Mouse (Mus musculus) retina, embryonic 14.5 days (tissue): Measurements from ENCODE around the gene Ctf1.

Experiments used
- DNase-seq: peaks from one replicate; pipeline ENCODE4 v3.0.0-alpha.2; 2015; ENCODE audit warnings: low spot score

Gene Ctf1

DNA sequence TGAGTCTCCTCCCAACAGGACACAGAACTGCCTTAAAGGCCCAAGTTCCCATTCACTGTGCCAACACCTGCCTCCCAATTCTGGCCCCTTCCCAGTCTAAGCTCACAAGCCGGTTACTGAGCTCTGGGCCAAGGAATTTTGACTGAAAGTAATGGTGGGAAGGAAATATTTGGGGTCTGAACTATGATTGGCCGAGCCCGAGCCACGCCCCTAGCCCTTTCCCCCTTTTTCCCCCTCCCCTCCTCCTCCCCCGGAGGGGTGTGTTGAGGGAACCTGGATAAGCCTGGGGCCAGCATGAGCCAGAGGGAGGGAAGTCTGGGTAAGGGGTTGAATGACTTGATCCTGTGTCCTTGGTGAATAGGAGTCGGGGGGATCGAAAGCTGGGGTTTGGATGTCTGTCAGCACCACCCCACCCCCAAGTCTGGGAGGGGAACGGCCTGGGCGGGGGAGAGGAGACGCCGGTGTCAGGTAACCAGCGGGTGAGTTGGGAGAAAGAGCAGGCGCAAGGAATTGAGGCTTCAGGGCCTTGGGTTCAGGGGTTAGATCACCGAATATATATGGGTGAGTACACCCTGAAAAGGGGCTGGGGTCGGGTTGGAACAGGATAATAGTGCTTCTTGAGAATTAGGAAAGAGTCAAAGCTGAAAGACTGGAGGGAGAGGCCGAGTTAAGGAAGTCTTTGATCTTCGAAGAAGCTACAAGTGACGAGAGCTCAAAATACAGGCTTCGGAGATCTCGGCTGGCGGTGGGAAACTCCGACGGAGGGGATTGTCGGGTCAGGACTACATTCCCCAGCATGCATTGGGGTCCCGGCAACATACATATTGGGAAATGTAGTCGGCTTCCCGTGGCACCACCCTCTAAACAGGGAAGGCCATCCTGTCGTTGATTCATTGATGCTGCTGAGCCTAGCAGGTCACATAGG lies at the start of gene Ctf1:
Ctf1 (plus strand) TSS at position 276 of the 925 bp plus-strand sequence.
- DNase-seq = peak; percentile 85

DNA sequence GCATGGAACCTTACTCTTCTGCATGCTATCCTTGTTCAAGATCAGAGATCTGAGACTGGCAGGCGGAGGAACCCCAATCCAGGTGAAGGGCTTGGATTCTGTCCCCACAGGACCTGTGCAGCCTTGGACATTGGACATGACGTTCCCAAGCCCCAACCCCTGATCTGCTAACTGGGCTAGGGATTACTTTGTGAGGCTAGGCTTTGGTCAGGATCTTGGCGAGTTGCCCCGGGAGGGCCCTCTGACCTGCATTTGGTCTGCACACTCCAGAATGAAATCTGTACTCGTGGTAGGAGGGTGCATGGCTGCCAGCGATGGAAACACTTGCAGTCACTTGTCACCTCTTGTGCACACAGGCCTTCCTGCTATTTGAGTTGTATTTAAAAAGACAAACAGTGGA lies 49.6 kb upstream of the Ctf1 start:
- no peak for DNase-seq

DNA sequence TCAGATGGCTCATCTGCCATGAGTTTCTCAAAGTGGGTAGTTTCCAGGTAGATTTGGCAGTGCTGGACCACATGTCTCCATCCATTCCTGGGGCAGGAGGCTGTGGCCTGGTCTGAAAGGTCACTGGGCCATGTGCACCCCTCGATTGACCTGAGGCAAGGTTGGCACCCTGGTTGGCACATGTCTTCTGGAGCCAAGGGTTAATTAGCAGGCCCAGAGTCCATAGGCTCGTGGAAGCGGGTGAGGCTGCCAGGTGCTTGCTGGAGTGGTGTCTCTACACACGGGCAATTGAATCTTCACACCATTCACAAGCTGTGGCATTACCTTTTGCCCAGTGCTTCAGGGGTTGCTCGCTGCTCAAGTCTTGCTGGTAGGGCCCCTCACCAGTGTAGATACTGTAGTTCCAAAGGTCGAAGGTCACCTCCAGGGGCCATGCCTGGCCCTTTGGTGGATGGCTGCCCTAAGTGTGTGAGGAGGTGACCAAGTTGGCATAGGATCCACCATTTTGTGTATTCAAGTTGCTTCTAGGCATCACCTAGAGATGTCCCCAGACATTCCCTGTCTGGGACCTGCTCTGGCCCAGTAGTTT lies 46.4 kb upstream of the Ctf1 start:
- no peak for DNase-seq

DNA sequence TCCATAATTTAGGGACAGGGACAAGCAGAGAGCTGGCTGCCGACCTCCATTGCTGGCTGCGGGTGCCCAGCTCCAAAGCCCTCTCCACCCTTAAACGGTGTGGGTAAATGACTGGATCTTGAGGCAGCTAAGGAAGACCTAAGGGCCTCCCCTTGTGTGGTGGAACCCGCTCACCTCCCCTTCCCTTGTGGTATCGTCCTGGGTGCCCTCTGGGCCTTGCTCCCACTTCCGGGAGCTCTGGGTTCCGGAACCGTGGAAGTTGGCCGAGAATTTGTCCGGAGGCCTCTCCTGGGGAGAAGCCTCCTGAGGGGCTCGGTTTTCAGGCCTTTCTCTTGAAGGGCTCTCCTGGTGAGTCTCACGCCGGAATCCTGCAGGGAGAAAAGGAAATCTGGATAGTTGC lies 45.9 kb upstream of the Ctf1 start:
- no peak for DNase-seq

DNA sequence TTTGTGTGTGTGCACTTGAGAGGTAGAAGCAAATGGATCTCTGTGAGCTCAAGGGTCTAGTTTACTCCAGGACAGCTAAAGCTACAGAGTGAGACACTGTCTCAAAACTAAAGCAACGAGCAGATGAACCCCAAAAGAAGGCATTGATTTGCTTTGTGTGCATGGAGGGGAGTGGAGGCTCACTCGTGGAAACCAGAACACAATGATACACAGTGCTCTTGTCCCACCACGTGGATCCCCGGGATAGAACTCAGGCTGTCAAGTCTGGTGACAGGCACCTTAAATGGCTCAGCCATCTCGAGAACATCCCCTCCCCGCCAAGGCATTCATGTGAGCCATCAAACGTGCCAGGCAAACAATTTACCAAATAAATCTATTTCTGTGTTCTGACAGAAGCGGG lies 45.4 kb upstream of the Ctf1 start:
- DNase-seq = no peak

DNA sequence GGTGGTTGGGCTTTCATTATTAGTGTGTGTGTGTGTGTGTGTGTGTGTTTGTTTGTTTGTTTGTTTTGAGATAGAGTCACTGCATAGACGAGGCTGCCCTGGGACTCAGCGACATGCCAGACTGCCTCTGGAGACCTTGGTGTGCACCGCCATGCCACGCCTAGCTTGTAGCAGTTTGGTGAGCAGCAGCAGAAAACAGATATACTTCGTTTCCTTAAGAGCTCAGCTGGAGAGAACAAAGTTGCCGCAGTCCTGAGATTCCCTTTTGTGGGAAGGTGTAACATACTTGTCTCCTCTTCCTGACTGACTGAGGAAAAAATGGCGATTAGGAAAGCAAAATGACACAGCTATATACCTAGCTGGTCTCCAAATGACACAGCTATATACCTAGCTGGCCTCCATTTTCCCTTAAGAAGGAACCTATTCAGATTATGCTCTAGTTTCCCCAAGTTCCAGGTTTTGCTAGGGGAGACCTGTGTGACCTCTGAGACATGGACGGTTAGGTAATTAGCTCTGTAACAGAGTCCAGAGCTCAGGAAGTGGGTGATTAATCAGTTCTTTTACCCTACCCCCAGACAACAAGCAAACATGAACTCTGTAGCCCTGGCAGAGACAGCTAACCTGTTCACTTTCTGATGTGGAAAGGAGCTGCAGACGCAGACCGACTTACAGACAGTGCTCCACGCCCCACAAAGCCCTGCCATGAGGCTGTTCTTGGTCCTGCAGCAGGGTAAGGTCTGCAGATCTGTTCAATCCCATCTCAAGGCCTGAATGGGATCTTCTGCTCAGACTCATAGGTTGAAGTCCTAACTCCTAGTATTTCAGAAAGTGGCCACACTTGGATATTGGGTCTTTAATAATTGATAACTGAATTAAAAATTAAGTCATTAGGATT lies 40.4 kb upstream of the Ctf1 start:
- DNase-seq = no peak

DNA sequence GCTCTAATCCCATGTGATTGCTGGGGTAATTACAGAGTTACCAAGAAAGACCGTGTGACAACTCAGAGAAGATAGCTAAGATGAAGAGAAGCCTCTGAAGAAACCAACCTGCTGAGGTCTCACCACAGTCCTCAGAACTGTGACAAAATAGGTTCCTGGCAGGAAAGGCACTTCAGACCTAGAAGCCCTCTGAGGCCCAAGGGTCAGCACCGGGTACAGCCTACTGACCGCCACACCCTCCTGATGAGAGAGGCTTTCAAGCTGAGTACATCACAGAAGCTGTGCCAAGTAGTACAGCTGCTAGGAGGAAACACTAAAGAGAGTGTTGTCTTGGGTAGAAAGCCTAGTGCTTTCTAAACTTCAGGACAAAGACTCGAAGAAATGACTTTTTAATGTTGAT lies 39.8 kb upstream of the Ctf1 start:
- DNase-seq = no peak

DNA sequence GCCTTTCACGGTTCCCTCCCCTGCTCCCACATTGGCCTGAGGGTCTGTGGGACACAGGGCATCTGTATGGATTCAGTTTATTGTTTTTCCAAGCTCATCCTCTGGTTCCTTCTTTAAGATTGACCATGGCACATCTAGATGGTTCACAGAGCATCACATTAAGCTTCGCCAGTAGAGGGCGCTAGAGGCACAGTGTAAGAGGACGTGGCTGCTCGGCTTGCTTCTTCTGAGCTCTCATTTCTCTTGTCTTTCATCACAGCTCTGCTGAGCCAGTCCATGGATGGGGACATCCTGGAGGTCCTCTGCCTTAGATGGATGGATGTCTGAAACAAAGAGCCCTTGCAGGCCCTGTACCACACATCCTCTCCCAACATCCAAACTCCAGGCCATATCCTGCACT lies 37.6 kb upstream of the Ctf1 start:
- peak; percentile 97 for DNase-seq

DNA sequence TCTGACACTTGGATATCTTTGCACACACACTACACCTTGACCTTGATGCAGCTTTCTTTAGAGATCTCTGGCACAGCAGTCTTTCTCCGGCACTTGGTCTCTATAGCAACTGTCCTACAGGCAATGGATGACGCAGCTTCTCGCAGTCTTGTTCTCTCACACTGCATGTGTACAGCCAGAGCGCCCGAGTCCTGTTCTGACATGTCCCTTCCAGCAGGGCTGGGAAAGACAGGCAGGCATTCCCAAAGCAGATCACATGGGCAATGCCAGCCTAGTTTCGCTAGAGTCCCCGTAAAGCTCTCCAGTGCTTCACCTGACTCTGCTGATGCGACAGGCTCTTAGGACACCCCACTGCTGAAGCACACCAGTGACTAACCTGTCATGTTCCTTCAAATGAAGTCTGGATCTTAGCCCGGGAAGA lies 37.1 kb upstream of the Ctf1 start:
- DNase-seq = no peak

DNA sequence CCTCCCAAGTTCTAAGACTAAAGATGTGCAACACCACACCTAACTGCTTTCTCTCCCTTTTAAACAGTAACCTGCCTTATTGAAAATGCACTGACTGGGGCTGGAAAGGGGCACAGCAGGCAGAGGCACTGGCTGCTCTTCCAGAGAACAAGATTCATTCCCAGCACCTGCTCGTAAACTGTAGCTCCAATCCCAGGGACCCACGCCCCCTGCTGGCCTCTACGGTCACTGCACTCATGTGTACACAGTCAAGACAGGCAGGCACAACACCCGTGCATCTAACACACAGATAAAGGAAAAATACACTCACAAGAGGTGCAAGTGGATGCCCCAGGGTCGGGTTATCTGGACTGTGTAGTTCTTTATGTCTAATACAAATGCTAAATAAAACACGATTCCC lies 35.5 kb upstream of the Ctf1 start:
- DNase-seq = peak; percentile 61

DNA sequence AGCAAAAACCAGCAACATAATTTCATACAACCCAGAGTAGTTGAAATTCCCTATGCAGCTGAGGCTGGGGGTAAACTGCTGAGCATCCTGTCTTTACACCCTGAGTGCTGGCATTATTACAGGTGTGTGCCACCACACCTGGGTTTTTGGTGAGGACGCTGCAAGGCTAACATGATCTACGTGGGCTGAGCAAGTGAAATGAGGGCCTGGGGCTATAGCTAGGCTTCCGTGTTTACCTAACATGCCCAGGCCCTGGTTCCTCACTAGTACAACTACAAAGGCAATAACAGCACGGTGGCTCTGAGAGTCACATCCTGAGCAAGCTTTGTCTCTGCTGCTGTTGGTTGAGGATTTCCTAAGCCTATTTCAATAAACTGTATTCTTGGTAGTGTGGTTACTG lies 34.9 kb upstream of the Ctf1 start:
- DNase-seq = no peak

DNA sequence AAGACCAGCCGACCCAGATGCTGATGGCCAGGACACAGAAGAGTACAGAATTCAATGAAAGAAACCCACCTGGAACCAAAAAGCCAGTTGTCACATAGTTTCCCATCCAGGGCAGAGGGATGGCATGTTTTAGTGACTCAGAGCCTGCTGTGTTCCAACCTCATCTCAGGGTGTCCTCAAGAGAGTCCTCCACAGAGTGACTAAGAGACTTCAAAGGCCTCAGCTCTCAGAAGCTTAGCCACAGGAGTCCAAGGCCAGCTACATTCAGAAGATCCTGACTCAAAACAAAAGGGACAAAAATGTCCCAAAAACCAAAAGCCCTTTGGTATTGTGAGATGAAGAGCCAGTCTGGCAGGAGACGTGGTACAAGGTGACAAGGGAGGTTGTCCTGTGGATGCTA lies 33.7 kb upstream of the Ctf1 start:
- DNase-seq = no peak

DNA sequence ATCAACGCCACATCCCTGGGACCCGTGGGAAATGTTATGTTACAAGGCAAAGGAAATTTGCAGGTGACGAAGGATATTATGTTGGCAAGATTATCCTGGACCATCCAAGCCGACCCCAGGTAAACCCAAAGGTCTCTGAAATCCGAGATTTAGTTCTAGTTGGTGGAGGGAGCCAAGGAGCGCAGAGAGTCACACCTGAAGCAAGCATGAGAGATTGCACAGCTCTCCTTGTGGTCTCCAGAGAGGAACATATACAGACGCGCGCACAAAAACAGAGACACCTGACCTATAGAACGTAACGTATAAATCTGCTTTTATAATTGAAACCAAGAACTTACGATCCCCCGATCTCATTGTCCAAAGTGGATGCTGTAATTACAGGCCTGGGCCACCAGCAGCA lies 32.0 kb upstream of the Ctf1 start:
- DNase-seq = no peak

DNA sequence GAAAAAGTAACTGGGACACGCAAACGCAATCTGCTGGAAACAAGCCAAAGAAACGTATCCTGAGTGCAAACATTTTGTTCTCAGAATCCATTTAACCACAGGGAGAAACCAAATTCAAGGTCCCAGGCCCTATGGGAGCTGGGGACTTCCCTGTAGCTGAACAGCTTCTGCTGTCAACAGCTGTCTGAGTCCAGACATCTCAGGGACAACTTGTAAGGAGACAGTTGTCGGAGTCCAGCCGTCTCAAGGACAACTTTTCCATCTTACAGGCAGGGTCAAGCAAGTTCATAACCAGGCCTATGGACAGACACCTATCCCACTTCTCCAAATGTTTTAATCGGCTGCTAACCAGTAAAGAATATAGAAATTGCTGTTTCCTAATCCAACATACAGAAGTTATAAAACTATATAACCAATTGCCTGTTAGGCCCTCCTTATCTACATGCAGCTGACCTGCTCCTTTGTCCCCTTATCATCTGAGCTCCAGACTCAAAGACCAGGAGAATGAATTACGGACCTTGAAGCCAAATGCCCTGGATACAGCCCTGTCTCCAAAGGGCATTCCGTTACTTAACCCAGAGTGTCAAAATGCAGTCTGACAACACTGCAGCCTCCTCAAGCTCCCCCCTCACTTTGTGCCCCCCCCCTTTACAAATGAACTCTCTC lies 30.5 kb upstream of the Ctf1 start:
- DNase-seq = no peak

DNA sequence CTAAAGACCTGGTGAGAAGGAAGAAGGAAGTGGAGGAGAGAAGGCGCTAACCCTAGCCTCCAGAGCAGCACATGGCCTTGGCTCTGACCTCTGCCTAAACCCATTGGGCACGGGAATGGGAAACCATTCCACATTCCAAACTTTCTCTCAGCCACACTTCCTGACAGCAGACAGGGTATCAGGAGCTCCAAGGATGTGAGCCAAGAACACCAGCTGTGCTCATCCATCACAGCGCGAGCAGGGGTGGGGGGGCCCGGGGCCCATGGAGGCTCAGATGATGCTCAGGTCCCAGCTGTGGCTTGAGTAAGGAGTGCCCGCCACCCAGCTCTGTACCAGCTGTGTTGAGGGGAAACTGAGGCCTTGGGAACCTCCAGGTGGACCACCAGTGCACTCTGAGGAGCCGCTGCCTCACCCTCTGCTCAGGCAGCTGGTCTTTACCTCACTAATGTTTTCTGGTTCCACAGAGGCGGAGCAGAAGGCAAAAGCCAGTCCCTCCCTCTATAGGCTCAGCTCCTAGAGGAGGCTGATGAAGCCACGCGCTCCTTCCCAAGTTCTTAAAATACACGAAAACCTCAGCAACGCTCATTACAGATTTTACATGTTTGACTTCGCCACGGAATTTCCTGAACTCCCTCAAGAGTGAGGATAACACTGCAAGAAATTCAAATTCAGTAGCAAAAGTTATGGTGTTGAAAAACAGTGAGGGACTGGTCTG lies 27.1 kb upstream of the Ctf1 start:
- DNase-seq = no peak

DNA sequence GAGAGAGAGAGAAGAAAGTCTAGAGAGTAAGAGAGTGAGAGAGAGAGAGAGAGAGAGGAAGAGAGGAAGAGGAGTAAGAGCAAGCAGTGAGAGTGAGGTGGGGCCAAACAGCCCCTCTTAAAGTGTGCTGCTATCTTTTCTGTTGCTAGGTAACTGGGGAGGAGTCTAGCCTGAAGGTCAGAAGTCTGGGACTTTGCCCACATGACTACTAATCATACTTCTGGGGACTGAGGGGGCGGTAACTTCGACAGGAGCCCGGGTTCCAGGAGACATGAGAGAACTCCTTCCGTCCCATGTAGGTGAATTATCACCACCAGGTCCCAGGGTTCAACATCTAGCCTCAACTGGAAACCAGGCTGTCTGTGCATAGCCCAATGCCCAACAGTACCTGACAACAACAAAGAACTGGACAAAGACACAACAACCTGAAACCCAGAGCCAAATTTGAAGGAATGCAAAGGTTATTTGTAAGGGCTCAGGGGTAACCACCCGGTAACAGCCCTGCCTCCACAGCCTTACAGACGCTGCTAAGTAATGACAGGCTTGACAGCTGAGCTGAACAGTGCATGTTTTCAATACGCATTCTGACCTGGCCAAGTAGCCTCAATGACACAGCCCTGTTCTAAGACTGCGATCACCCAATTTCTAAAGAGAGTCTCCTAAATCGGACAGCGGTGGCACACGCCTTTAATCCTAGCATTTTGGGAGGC lies 25.6 kb upstream of the Ctf1 start:
- DNase-seq = no peak

DNA sequence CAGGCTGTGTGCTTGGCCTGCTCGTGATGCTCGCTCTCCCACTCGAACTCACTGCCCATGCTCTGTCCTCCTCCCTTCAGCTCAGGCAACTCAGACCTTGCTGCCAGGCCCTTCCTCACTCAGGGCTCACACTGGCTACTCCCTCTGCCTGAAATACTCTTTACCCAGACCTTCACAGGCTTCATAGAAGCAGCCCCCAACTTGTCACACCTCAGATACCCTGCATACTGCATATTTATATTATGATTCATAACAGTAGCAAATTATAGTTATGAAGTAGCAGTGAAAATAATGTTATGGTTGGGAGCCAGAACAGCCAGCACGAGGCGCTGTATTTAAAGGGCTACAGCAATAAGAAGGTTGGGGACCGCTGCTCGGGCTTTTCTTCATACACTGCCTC lies 23.6 kb upstream of the Ctf1 start:
- no peak for DNase-seq

DNA sequence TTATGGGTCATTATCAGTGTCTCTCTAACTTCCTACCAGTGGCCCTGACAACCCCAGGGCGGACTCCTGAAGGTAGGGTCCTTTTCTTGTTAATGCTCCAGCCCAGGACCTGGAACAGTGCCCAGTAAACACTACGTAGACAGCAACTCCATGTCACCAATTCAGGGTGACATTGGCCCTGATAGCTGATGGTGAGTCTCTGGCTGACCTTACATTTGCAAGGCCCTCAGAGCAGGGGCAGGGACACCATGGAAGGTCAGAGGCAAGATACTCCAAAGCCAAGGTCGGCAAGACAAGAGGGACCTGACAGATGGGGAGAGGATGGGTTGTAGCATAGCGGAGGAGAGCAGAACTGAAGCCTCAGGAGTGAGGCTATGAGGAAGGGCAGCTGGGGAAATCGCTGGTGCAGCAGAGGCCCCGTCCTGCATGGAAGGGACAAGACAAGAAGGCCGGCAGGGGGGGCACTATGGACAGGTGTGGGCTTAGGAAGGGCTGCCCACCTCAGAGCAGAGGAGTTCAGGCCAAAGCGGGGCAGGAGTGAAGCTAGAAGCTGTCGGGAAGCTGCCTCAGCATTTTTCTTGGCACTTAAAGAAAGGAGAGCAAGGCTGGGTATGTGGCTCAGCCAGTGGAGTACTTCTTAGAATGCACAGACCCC lies 22.8 kb upstream of the Ctf1 start:
- no peak for DNase-seq

DNA sequence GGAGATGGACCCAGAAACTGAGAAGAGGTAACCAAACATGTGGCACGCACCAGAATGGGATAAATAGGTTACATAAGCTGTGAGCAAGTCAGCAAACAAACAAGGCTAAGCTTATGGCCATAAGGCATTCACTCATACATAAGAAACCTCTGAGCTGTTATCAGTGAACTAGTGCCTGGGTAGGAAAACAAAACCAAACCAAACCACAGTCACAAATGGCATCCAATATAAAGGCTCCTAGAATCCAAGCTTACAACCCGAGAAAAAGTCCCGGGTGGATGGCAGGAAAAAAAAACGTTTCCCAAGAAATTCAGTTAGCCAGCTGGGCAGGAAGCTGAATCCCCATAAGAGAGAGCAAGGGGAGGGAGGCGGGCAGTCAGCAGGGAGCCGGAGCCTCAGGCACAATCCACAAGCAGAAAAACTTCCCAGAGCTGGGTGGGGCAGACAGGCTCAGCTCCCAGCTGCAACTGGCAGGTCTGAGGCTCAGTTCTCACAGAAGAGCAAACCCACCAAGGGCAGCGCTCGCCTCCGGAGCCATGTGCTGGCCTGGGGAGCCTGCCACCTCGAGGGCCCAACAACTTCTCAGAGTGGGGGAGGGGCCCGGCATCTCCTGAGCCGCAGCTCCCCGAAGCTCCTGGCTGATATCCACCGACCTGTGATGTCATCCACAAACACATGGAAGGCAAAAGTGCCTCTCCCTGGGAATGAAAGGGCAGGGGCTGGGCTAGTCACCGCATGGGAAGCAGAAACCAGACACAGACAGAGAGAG lies 21.1 kb upstream of the Ctf1 start:
- peak; percentile 75 for DNase-seq

DNA sequence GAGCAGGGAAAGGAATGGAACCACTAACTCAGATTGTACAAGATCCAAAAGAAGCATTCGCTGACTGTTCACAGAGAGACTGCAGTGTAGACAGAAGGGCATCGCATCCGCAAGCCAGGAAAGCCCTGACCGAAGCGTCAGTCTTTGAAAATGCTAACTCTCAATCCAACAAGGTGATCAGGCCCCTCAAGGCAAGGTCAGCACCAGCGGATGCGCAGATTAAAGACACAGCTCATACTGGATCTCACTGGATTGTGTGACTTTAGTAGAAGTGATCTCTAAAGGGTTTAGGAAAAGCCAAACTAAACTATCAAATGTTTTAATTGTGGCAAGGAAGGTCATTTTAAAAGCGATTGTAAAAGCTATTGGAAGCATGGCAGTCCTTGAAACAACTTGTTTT lies 19.2 kb upstream of the Ctf1 start:
- DNase-seq = no peak
